Mouse (Mus musculus) cerebellum, adult 2 months (tissue): ENCODE measurements around the gene Sidt2.

ENCODE experiments used
- CTCF ChIP-seq: fragments of 200-500 bp; IDR thresholded peaks from 2 replicates; pipeline ENCODE4 v1.5.1; 2011; ENCODE audit warnings: low read depth, mild to moderate bottlenecking, control low read depth, low read length, moderate library complexity, borderline replicate concordance; ENCODE audit not compliant: insufficient read depth
- POLR2A ChIP-seq: fragments of 200-500 bp; IDR thresholded peaks from 2 replicates; pipeline ENCODE4 v1.6.1; 2011; ENCODE audit warnings: low read length, control low read depth, borderline replicate concordance; ENCODE audit not compliant: insufficient read depth

DNA sequence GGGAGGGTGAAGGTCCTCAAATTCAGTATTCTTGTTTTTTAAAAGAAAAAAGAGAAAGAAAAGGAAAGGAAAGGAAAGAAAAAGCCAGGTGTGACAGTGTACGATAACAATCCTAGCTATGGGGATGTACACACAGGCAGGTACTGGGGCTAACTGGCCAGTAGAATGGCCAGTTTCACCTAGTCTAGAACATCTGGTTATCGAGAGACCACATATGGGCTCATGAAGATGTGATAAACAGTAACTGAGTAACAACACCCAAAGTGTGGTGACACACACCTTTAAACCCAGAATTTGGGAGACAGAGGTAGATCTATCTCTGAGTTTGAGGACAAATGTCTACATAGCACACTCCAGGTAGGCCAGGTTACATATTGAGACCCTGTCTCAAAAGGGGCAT lies 24.7 kb upstream of the Sidt2 start:
- TF ChIP-seq CTCF (no peak), POLR2A (no peak)
